Mouse (Mus musculus): ENCODE data around the gene Rnf208. TPM values are rescaled to one million over a fixed set of nuclear protein-coding genes. Genes with fewer than 3 reads are reported as not detected.

Gene Rnf208
- total RNA-seq, 2 experiments from 2014 or later = 230 to 231 TPM

GRCm38 (mm10) chr2:25293706-25294105 lies 51.7 kb downstream of the Rnf208 start:
- no peak for DNase-seq (ENCODE audit: extremely low spot score in 1 of 2, low spot score in 1 of 2)

Other genes with a start within 250 kb of the Rnf208 start
- gene Nsmf, start 187.9 kb upstream of the Rnf208 start, total RNA-seq (2021) = 100 to 1,000 TPM; 985 to 995 TPM
- not detected for gene Entpd8, start 162.0 kb upstream of the Rnf208 start, total RNA-seq (2021)
- gene Noxa1, start 147.1 kb upstream of the Rnf208 start, total RNA-seq (2021) = not detected
- 10 to 100 TPM; 27.5 to 35.7 TPM for gene Nrarp, start 61.5 kb upstream of the Rnf208 start, total RNA-seq (2021)
- 1 to 10 TPM; 1.5 TPM for gene Tor4a, start 45.4 kb upstream of the Rnf208 start, total RNA-seq (2021)
- 10 to 100 TPM; 55.8 to 58.9 TPM for gene Nelfb, start 30.8 kb upstream of the Rnf208 start, total RNA-seq (2021)
- gene Stpg3, start 27.6 kb upstream of the Rnf208 start, total RNA-seq (2021) = under 1 TPM in 1 of 2 experiments, not detected in 1; 0.32 TPM
- under 1 TPM in 1 of 2 experiments, not detected in 1; 0.59 TPM for gene Fam166a, start 23.5 kb upstream of the Rnf208 start, total RNA-seq (2021)
- 100 to 1,000 TPM; 330 to 361 TPM for gene Tubb4b, start 17.6 kb upstream of the Rnf208 start, total RNA-seq (2021)
- gene Slc34a3, start 7.9 kb upstream of the Rnf208 start, total RNA-seq (2021) = not detected
- gene Rnf224, start 5.5 kb upstream of the Rnf208 start, total RNA-seq (2021) = not detected
- under 1 TPM in 1 of 2 experiments, not detected in 1; 0.79 TPM for gene Cysrt1, start 197 bp downstream of the Rnf208 start, total RNA-seq (2021)
- gene AL732309.1, start 4.6 kb downstream of the Rnf208 start, total RNA-seq (2021) = 1 to 10 TPM; 3.3 to 5.2 TPM
- gene Tmem203, start 13.2 kb downstream of the Rnf208 start, total RNA-seq (2021) = 10 to 100 TPM; 38.1 to 40.5 TPM
- 10 to 100 TPM; 27.0 to 29.4 TPM for gene Tprn, start 20.4 kb downstream of the Rnf208 start, total RNA-seq (2021)
- gene Ssna1, start 30.2 kb downstream of the Rnf208 start, total RNA-seq (2021) = 10 to 100 TPM; 69.2 to 71.6 TPM
- gene Anapc2, start 30.2 kb downstream of the Rnf208 start, total RNA-seq (2021) = 10 to 100 TPM; 85.1 to 86.5 TPM
- not detected for gene Tmem210, start 45.9 kb downstream of the Rnf208 start, total RNA-seq (2021)
- not detected for gene Lrrc26, start 47.7 kb downstream of the Rnf208 start, total RNA-seq (2021)
- gene Grin1, start 76.9 kb downstream of the Rnf208 start, total RNA-seq (2021) = 100 to 1,000 TPM; 405 to 487 TPM
- 10 to 100 TPM; 53.7 to 56.1 TPM for gene Man1b1, start 90.1 kb downstream of the Rnf208 start, total RNA-seq (2021)
- gene Dpp7, start 114.1 kb downstream of the Rnf208 start, total RNA-seq (2021) = 10 to 100 TPM; 30.7 to 31.7 TPM
- gene Uap1l1, start 123.4 kb downstream of the Rnf208 start, total RNA-seq (2021) = 10 to 100 TPM; 14.2 to 14.3 TPM
- gene Sapcd2, start 130.1 kb downstream of the Rnf208 start, total RNA-seq (2021) = 1 to 10 TPM; 5.8 to 6.0 TPM
- gene Entpd2, start 153.6 kb downstream of the Rnf208 start, total RNA-seq (2021) = 10 to 100 TPM; 15.3 to 18.0 TPM
- 100 to 1,000 TPM; 427 to 450 TPM for gene Npdc1, start 157.1 kb downstream of the Rnf208 start, total RNA-seq (2021)
- under 1 TPM; 0.12 to 0.49 TPM for gene Fut7, start 181.0 kb downstream of the Rnf208 start, total RNA-seq (2021)
- gene Abca2, start 186.4 kb downstream of the Rnf208 start, total RNA-seq (2021) = 100 to 1,000 TPM; 160 to 172 TPM
- under 1 TPM; 0.47 to 0.73 TPM for gene Clic3, start 214.6 kb downstream of the Rnf208 start, total RNA-seq (2021)
- 10 to 100 TPM; 56.6 to 58.9 TPM for gene Paxx, start 218.8 kb downstream of the Rnf208 start, total RNA-seq (2021)
- 100 to 1,000 TPM; 329 to 404 TPM for gene Ptgds, start 227.8 kb downstream of the Rnf208 start, total RNA-seq (2021)